Mouse (Mus musculus) frontal cortex, postnatal 14 days (tissue): ENCODE results near the gene Lgr6.
A peak's percentile ranks its signal among the peaks of the same experiment; 100 is the strongest.
"Not testable (repeated sequence)": the region's sequence is repeated elsewhere in the genome, so short reads cannot be mapped to it uniquely, and the experiment has no call there.

ENCODE experiments used
- DNase-seq, 2 experiments: peaks; one replicate each; pipeline ENCODE4 v3.0.0; 2022; ENCODE audit warnings: low spot score in 2 of 2

The Lgr6 gene

DNA sequence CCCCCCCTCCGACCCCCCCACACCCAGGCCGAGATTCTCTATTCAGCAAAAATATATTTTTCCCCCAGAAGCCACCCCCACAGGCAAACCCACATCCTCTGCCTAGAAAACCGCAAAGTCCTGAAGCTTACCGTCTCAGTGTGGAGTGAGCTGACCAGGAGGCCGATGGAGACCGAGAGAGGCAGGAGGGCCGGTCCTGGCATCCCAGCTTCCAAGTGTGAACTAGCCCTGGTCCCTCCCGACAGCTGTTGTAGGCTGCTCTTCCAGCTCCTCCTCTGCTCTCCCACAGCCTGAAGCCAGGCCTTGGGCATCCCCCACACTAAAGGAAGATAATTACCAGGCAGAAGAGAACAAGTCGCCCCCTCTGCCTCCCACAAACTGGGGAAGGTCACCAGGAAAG is 23.9 kb upstream of the Lgr6 start:
- no peak for DNase-seq

DNA sequence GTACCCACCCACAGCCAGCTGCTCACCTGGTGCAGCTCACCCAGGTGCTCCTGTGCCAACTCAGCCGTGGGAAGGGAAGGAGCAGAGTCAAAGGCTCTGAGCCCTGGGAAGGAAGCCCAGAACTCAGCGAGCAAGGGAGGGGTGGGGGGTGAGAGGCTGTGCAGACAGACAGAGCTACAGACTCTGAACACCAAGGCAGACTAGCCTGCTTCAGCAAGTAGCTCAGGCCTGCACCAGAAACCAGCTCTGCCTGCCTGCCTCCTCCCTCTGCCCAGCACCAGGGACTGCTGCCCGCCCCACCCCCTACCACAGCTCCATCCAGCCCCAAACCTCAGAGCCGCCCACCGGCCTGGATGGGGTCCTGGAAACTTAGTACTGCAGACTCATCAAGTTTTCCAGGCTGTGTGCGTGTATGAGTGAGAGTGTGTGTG is 22.9 kb upstream of the Lgr6 start:
- no peak for DNase-seq

DNA sequence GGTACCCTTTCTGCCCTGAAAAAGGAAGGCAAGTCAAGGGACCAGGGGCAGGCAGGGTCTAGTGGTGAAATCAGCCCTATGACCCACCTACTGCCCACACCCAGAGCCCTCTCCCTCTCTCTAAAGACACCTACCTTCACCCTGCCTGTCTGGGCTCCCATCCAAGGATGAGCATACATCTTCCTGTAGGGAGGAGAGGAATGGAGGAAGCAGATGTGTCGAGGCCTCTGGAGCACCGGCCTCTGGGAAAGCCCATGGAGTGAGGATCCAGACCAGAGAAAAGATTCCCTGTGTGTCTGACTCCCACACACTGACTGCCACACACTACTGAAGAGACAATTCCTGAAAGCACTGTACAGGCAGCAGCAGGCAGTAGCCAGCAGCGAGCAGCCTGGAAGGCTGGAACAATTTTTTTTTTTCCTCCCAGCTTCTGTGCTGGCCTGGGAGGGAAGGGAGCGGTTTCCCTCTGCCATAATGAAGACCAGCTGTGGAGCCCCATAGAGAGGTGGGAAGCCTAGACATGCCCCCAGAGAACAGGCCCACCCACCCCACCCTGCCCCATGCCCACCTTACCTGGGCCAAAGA is 21.5 kb upstream of the Lgr6 start:
- no peak for DNase-seq

DNA sequence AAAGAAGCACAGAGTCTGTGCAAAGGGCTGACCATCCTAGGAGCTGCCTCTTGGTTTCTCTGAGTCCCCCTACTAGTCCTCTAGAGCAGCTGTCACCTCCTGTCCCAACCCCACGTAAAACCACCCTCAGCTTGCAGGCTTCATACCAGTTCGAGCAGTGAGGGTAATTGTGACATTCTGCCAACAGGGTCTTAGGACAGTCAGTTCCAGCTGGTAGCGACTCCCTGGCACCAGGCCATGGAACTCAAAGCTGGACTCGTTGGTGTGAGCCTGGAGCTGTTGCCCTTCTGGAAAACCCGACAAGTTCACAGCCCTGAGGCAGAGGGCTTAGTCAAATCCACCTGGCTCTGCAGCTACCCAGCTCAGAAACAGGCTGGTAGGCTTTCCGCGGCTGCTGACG is 20.9 kb upstream of the Lgr6 start:
- DNase-seq, result no peak

- DNase-seq, result no peak
Measured at GRCm38 (mm10) chr1:135124573-135125363, 19.7 kb upstream of the Lgr6 start.

GRCm38 (mm10) chr1:135112661-135113060 is 7.6 kb upstream of the Lgr6 start:
- no peak for DNase-seq

- DNase-seq, result not testable (repeated sequence)
Measured at GRCm38 (mm10) chr1:135111271-135111670, 6.2 kb upstream of the Lgr6 start.

- DNase-seq, result peak in 1 of 2 experiments; percentile 77
Measured at GRCm38 (mm10) chr1:135110075-135110474, 5.0 kb upstream of the Lgr6 start.

DNA sequence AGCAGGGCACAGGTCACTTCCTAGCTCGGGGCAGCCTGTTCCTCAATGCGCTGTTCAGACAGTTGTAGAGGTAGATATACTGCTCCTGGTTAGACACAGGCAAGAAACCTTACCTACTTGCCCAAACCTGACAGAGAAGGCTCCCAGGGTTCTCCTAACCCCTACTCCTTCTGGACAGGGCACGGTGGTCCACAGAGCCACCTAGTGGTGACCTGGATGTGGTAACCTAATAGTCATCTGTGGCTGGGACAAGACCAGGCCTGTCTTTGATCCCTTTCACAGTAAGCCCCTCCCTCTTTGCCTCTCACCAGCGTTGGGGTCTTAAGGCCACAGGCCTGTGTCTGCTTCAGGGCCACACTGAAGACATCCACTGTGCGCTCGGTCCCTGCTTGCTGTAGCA is 3.5 kb upstream of the Lgr6 start:
- no peak for DNase-seq

GRCm38 (mm10) chr1:135105951-135106350 is 875 bp upstream of the Lgr6 start:
- DNase-seq, result peak in 1 of 2 experiments; percentile 48

- DNase-seq, result no peak
Measured at GRCm38 (mm10) chr1:135100400-135100799, 4.7 kb downstream of the Lgr6 start.

DNA sequence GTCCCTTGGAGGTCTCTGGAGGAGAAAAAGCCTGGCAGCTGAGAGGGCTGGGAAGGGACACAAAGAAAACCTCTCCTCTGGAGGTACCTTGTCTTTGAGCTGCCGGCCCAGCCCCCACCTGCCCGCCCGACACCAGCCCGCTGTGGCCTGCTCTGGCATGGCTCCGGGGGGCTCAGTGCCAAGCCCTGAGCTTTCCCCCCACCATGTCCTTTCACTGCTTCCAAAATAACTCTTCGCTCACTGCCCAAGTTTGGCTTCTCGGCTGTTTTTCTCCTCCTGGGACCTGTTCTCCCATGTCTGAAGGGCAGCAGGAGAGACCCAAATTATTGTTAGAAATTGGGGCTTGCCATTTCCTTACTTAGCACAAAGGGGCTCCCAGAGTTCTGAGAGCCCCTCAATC is 6.6 kb downstream of the Lgr6 start:
- no peak for DNase-seq

- DNase-seq, result no peak
Measured at GRCm38 (mm10) chr1:135097441-135097840, 7.6 kb downstream of the Lgr6 start.

- no peak for DNase-seq
Measured at GRCm38 (mm10) chr1:135096312-135096711, 8.8 kb downstream of the Lgr6 start.

DNA sequence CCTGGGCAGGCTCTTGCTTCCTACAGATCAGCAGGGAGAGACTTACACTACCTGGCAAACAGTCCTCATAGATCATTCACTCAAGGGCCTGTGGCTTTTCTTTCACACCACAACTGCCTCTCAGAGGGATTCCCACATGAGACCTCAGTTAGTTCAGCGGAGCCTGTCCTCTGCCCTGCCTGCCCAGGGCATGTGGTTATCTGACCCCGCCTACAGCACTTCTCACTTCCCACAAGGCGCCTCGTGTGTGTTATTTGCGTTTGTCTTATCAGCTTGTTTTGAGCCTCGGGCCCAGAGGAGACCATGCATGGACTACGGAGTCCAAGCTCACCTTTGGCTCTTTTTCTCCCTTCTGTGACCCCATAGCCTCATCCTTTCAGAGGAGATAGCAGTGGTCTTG is 9.9 kb downstream of the Lgr6 start:
- no peak for DNase-seq

- DNase-seq, result no peak
Measured at GRCm38 (mm10) chr1:135094723-135095122, 10.4 kb downstream of the Lgr6 start.

DNA sequence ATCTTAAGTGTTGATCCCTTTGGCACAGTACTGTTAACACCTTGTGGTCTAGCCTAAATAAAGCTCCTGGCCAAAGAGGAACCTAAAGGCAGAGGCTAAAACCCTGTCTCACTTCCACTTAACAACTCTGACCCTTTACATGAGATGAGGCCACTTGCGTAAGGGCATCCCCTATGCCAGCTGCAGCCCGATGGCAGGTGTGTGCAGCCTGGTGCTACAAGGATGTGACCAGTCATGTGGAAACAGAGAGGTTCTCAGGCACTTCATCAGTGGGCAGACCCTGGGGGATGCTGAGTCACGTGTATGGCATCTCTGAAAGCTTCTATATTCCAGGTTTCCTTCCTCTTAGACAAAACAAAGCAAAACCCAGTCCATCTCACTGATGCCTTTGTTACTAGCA is 14.2 kb downstream of the Lgr6 start:
- no peak for DNase-seq

GRCm38 (mm10) chr1:135089626-135090025 is 15.4 kb downstream of the Lgr6 start:
- DNase-seq, result no peak

DNA sequence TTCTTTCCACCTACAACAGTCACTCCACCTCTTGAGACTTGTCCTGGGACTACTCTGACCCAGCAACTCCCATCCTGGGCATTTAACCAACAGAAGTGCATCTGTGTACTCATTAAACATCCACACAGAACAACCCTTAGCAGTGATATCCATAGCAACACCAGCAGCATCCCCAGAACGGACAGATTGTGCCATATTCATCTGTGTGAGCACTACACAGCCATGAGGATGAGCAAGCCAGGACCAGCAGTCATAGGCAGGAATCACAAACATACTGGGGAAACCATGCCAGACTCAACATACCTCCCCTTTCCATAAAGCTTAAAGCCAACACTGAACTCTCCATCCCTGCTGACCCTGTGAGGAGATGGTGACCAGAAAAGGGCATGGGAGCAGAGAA is 17.7 kb downstream of the Lgr6 start:
- no peak for DNase-seq

DNA sequence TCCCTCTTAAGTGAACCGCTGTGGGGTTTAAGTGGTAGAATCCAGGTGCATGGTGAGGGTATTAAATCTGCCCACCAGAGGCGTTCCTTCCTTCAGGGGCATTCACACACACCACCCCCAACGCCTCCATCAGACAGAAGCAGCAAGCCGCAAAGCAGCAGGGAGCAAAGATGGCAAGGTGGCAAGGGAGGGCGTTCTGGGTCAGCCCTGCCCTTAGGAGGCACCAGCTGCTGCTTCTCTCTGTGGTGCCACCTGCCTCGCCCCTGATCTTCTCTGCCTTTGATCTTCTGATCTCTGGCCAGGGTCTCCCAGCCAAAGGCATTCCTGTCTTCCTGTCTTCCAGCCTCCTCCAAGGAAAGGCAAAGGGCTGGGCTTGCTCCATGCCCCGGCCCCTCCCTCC is 19.1 kb downstream of the Lgr6 start:
- no peak for DNase-seq

DNA sequence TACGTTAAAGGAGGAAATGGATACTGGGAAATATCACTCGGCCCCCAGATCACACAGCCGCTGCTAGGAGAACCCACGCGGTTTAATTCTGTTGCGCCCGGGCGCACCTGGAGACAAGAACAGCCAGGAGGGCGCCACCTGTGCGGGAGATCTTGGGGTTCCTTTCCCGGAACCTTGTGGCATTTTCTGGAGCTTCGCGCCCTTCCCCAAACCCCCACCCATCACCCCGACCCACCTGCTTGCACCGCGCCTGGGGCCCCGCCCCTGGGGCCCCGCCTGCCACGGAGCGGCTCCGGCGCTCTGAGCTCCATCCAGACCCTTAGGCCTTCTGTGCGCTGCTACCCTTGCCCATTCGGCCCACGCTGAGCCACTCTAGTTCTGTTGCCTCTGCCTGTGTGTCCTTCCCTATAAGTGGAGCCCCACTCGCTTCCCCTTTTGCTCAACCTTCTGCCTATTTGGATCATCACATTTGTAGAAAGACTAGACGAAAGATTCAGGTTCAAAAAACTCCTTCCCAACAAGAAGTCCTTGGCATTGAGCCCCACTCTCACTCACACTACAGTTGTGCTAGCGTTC is 19.7 kb downstream of the Lgr6 start:
- no peak for DNase-seq

- no peak for DNase-seq
Measured at GRCm38 (mm10) chr1:135083465-135083864, 21.6 kb downstream of the Lgr6 start.

DNA sequence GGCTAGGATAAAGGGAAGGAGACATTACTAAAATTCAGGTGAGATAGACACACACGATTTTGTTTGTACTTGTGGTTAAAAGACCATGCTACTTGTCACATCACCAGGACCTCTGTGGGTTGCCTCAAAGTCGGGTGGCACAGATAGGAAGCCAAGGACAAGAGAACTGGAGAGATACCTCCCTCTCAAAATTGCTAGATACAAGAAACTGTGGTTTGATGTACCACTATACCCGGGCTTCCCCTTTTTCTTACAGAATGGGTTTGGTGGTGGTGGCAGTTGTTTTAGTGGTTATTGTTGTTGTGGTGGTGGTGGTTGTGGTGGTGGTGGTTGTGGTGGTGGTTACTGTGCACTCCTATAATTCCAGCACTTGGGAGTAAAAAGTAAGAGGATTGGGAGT is 22.8 kb downstream of the Lgr6 start:
- DNase-seq, result no peak
